Mouse (Mus musculus): ENCODE results near the gene Chchd1.

DNA sequence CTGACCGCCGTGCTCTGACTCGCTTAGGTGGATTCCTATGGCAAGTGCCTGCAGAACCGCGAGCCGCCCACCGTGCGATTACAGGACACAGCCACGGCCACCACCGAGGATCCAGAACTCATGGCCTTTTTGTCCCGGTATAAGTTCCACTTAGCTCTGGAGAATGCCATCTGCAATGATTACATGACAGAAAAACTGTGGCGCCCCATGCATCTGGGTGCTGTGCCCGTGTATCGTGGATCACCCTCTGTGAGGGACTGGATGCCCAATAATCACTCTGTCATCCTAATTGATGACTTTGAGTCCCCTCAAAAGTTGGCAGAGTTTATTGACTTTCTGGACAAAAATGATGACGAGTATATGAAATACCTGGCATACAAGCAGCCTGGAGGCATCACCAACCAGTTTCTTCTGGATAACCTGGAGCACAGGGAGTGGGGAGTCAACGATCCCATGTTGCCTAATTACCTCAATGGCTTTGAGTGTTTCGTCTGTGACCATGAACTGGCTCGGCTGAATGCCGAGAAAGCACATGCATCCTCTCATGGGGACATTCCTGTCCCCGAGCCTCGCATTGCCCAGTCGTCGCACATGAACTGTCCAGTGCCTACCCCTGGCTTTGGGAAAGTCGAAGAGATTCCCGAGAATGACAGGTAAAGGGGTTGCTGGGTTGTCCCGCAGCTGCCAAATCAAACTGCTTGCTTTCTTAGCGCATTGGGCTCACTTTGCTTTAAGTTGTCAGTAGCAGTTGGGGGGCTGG is 6.9 kb upstream of the Chchd1 start:
- no peak for TF ChIP-seq CTCF (IDR thresholded peaks at IDR 0.05; ENCODE audit: low read depth)
- TF ChIP-seq EP300 (IDR thresholded peaks at IDR 0.05; ENCODE audit: low read depth), result no peak
